Mouse (Mus musculus): Measurements from ENCODE around the gene Crnkl1.

The Crnkl1 gene

GRCm38 (mm10) chr2:145934339-145935231 is at the start of gene Crnkl1, which contains the start of gene Cfap61:
Crnkl1 (minus strand) TSS chr2:145935014.
Cfap61 (plus strand) TSS chr2:145934784.
- DNase-seq: peak; percentile 95

DNA sequence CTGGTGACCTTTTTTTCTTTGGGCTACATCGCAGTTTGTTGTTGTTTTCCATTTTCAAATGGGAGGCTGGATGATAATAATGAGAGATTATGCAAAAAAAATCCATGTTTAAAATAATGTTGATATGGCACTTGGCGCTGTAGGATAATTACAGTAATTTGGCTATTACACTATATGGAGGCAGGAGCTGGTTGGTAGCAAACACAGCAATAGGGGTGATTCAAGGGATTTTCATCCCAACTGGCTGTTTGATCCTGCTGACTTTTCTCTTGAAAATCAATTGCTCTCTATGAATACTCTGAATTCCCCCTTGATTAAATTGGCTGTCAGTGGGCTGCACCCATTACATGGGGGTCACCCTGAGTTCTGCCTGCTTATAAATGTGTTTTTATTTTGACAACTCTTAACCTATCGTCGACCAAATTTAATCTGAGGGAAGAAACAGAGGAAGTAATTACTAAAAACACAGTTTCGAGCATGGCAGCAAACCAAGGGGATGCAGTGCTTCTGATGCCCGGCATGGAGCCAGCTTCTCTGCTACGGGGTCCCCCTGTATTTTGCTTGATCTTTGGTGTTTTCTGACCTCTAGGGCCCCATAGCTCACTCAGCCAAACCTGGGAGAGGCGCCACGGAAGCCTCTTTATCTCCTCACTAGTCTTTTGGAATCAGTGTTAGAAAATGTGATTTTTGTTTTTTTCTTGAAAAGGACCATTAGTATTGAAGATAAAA is 47.7 kb upstream of the Crnkl1 start:
- no peak for DNase-seq

- no peak for DNase-seq
Observed at GRCm38 (mm10) chr2:145981699-145982112, 46.9 kb upstream of the Crnkl1 start.

DNA sequence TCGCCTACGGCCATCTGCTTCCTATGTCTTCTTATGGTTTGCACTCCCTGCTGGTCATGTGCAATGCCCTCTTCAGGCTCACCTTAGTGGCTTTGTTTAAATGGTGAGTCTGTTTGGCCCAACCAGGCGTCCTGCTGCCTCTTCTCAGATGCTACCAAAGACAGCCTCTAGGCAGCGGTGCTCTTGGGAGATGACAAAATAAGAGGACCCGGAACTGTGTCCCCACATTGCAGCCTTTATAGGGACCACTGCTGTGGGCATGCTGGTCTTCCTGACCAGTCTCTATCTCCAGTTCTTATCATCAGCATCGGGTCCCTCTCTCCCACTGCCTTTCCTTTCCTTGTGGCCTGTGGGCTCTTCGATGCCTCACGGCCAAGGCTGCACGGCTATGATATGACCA is 46.1 kb upstream of the Crnkl1 start:
- DNase-seq: no peak

DNA sequence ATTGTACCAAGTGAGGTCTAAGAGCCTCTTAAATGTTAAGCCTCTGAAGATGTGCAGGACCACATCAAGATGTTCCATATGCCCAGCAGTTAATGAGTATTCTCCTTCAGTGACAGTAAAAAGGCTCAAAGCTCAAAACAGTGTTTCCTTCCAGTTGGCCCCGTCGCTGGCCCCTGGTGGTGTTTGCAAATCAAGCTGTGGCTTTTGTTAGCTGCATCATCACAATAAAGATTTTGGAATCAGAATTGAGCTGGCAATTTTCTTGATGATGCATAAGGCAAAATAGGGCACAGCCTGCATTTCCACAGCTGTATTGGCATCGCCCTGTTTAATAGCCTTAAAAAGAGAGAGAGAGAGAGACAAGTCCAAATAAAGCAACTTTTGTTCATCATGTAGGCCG is 44.8 kb upstream of the Crnkl1 start:
- DNase-seq: no peak

- DNase-seq: no peak
Observed at GRCm38 (mm10) chr2:145972571-145972970, 37.8 kb upstream of the Crnkl1 start.

DNA sequence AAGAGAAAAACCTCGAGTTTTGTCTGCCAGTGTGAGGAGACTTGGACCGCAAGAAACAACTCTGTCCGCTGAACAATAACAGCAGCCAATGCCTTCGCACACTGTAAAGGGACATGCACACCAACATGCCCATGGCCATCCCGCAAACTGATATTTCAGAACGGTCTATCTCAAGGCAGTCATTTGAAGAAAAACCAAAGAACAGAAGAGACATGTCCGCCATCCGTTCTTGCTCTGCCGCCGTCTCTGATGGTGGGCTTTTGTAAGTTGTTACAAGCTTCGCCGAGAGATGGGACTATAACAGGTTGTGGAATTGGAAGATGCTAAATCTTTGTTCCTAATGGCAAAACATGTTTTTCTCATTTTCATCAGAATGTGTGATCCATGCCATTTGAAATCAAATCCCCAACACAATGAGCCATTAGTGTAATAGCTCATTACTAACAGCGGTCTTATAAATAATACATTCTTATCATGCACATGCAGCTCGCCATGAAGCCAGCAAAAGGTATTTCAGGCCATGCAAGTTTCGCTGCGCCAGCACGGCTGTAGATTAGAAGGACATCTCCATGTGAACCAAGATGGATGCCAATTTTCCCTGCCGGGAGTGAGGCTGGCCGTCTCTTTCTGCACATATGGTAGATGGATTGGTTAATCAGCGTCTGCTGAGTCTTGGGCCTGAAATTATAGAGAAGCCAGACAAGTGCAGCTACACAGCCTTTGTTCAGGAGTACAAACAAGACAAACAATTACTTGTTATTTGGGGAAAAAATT is 36.6 kb upstream of the Crnkl1 start:
- DNase-seq: peak; percentile 45

DNA sequence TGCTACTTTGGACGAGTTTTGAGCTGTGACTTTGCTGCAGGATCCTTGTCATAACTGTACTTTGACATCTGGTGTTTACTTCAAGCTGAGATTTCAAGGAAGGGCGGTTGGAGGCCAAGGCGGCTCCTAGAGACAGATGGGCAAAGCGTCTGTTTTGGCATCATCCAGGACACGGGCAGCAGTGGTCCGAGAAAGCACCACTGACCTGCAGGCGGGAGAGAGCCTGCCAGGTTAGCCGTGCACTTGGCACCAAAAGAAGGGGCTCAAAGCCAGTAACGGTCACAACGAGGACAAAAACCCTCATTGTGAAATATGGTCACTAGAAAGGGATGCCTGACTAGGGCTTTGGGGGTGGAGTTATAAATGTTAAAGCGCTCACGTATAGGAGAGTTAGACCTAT is 35.9 kb upstream of the Crnkl1 start:
- no peak for DNase-seq

DNA sequence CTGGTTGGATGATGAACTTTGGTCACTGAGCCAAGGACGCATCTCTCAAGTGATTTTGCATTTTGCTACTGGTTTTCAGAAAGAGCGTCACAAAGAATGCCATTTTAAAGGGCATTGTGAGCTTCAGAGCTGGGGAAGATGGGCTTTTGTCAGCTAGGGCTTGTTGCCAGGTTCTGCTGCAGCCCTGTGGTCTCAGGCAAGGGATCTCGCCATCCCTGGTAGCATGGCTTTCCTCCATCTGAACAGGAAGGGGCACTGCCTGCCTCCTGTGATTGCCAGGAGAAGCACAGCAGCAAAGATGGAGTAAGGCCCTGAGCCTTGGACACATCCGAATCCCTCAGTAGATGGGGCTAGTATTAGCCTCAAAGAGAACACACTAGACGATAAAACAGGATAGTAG is 27.0 kb upstream of the Crnkl1 start:
- DNase-seq: no peak

GRCm38 (mm10) chr2:145958551-145958950 is 23.7 kb upstream of the Crnkl1 start:
- DNase-seq: no peak

DNA sequence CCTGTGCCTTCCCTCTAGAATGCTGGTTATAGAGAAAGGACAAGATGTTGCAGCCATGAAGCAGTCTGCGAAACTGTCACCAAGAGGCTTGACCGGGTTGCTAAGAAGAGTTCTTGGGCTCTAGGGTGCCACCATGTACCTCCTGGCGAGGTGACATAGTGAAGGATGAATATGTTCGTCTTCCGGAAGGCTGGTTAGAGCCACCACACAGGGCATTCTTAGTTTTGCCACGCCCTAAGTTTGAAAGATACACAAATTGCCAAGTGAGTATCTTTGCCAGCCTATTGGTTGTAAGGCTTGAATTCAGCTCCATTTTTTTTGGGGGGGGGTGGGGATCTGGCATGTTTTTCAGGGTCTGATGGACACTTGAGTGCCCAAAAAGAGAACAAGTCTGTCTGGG is 23.3 kb upstream of the Crnkl1 start:
- DNase-seq: no peak

DNA sequence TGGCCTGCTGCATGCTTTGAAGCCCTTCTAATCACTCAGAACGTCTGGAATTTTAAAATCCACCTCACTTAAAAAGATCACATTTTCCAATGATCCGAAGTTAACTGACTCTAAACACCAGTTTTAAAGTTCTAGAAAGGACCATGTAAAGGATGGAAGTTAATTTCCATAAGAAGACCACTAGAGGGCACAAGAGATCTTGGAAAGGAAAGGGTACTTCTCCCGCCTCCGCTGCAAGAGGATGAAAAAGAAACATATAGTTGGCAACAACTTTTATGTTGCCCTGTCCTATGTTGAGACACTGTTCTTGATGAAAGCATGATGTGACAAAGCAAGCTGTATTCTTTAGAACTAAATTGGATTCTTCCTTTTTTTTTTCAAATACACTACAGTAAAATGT is 22.6 kb upstream of the Crnkl1 start:
- no peak for DNase-seq

DNA sequence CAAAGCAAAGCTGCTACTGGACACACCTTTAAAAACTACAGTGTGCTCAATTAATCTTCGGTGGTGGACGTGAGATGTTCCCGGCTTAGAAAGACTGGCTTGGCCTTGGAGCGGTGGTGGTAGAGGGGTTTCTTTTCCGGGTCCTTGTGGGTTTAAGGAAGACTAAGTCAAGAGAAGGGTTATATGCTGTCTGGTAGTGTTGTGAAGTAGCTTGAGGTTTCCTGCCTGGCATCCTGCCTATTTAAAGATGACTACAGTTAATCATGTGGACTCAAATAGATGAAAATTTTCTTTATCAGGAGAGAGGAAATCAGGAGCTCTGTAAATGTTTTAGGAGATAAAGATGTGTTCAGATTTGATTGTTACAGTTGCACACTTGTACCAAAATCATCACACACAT is 21.5 kb upstream of the Crnkl1 start:
- DNase-seq: no peak

GRCm38 (mm10) chr2:145955844-145956243 is 21.0 kb upstream of the Crnkl1 start:
- no peak for DNase-seq

DNA sequence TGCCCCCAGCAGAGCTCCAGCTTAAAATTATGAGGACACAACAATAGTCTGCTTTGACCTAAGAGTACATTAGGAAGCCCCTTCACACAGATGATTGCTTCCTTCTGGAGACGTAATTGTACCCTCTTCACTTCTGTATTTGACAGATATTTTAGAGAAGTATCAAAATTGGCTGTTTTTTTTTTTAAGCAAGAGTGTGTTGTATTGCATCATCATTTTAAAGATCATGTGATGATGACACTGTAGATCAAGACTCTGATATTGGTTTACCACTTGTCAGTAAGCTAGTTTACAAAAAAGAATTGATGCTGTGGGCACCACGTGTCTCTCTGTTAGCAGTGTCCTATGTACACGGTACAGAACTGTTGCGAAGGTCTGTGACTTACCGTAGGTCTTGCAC is 17.9 kb upstream of the Crnkl1 start:
- no peak for DNase-seq

- no peak for DNase-seq
Observed at GRCm38 (mm10) chr2:145950239-145950638, 15.4 kb upstream of the Crnkl1 start.

DNA sequence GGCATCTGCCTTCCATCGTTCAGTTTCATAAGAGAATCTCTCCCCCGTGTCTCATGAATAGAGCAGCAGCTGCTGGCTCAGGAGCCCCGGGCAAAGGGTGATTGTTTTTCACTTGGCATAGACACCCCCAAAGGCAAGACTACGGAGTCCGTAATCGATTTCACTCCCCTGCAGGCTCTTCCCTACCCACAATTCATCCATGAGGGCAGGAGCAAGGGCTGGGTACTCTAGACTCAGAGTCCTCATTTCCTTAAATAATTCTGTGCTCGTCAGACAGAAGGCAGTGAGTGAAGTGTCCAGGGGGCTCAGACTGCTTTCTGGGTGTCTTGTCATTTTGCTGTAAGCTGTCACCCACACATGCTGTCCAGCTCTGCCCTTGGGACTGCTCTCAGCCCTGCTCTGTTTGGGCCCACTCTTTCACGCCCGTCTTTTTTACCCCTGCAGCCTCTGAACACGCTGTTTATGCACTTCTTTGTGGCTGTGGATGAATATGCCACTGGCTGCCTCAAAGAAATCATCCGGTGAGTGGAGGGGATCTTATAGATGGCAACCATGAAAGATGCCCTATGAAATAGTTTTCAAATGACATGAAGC is 14.8 kb upstream of the Crnkl1 start:
- DNase-seq: no peak

- DNase-seq: no peak
Observed at GRCm38 (mm10) chr2:145948402-145948954, 13.7 kb upstream of the Crnkl1 start.

DNA sequence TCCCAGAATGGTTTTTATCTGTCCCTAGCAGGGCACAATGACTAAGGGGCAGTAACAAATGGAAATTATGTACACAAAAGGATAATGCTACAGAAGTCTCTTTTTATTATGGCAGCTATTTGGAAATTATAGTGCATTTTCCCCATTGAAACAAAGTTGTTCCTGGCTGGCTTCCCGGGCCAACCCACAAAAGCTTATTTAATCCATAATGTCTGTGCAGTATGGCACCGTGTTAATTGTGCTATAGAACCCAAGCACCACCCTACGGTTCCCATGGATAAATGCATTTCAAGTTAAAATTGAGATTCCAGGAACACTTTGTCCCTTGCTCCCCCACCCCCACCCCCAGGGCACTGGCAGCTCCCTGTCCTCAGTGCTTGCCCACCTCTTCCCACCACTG is 9.5 kb upstream of the Crnkl1 start:
- no peak for DNase-seq

DNA sequence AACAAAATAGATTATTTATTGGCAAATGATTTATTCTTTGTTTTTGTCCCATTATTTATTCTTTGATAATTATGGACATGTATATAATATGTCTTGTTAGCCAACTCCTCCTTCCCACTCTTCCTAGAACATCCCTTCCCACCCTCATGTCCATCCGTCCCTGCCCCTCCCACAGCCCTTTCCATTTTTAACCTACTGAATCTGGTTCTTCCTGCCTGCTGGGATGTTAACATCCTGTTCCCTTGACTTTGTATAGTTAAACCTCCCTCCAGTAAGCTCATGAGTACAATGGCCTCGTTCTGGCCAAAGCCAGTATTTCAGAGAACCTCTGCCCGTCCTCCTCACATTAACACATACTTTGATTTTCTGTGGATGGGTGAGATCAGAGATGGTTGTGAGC is 6.6 kb upstream of the Crnkl1 start:
- no peak for DNase-seq

GRCm38 (mm10) chr2:145936975-145937374 is 2.2 kb upstream of the Crnkl1 start:
- DNase-seq: no peak

- no peak for DNase-seq
Observed at GRCm38 (mm10) chr2:145920941-145921650, 13.7 kb downstream of the Crnkl1 start.

Measured in layer of hippocampus, adult 9-11 months (tissue).